In genomic region chr11:105151226-105152016, GRCm38 (mm10) we compare ENCODE assay signal across 8 mouse cellular contexts. TPM values are rescaled to one million over a fixed set of nuclear protein-coding genes. Genes with fewer than 3 reads are reported as not detected.
DNase-seq lines count a peak whose midpoint lies in the region; ATAC-seq and TF ChIP-seq lines count a peak whose summit lies in the region.

No protein-coding gene starts in this region.

- intact Hi-C loops in heart, adult 2 months (cut with DNase I): no loop called here

- H3K9ac ChIP-seq in heart, adult 2 months (ENCODE audit: low read depth, low read length): no peak overlapping the region

- H3K79me2 ChIP-seq in heart, adult 2 months (replicated peaks; ENCODE audit: control insufficient read depth, insufficient read depth, low read length): no peaks in the 10 kb centered on the region

- H3K9me3 ChIP-seq in heart, embryonic 10.5 days: no peaks in the 10 kb centered on the region

- peaks cover 36% of the 10 kb centered on the region for H3K4me1 ChIP-seq in heart, embryonic 10.5 days
- no peaks in the 10 kb centered on the region for H3K4me1 ChIP-seq in heart, adult 2 months (ENCODE audit: control insufficient read depth, insufficient read depth, low read length)
- no peaks in the 10 kb centered on the region for H3K4me1 ChIP-seq in bone marrow, adult 2 months (ENCODE audit: control insufficient read depth, insufficient read depth, low read length)

- TF ChIP-seq POLR2A in heart, adult 2 months (IDR thresholded peaks at IDR 0.05; ENCODE audit: insufficient read depth, low read depth, low read length): no peak
- TF ChIP-seq POLR2A in bone marrow, adult 2 months (IDR thresholded peaks at IDR 0.05; ENCODE audit: borderline replicate concordance, control insufficient read depth, low read depth, low read length): no peak

- TF ChIP-seq EP300 in heart, adult 2 months (IDR thresholded peaks at IDR 0.05; ENCODE audit: insufficient read depth, low read depth, low read length): no peak

- 21% methylated on average over 19 of the region's 19 CpGs for WGBS in heart, embryonic 10.5 days
- WGBS in heart, adult 2 months: 25% methylated on average over 19 of the region's 19 CpGs
- 6% methylated on average over 19 of the region's 19 CpGs for WGBS in bone marrow, adult 2 months

- no peak for ATAC-seq in erythroid progenitor cell, adult 5-6 weeks (replicated peaks; ENCODE audit: low FRiP score, poor library complexity, severe bottlenecking)

- no peaks in the 10 kb centered on the region for H3K36me3 ChIP-seq in heart, embryonic 10.5 days
- no peaks in the 10 kb centered on the region for H3K36me3 ChIP-seq in heart, adult 2 months (ENCODE audit: control insufficient read depth, insufficient read depth, low read length)

- no peaks in the 10 kb centered on the region for H3K27me3 ChIP-seq in heart, embryonic 10.5 days (ENCODE audit: insufficient read depth, poor library complexity, severe bottlenecking)
- no peaks in the 10 kb centered on the region for H3K27me3 ChIP-seq in heart, adult 2 months (ENCODE audit: control insufficient read depth, insufficient read depth, low read length)

- peak overlapping the region; percentile 24; the same call in 1 of the 2 replicates for H3K4me3 ChIP-seq in heart, embryonic 10.5 days
- H3K4me3 ChIP-seq in heart, adult 2 months: no peak overlapping the region
- H3K4me3 ChIP-seq in bone marrow, adult 2 months (replicated peaks; ENCODE audit: control insufficient read depth, low read depth, low read length): no peak overlapping the region

- peak overlapping the region; percentile 22; the same call in 1 of the 2 replicates for H3K27ac ChIP-seq in heart, embryonic 10.5 days
- H3K27ac ChIP-seq in heart, adult 2 months: no peak overlapping the region
- peak overlapping the region; percentile 45; the same call in 1 of the 2 replicates for H3K27ac ChIP-seq in bone marrow, adult 2 months (ENCODE audit: control insufficient read depth, insufficient read depth, low read depth, low read length, poor library complexity)

- no peak for DNase-seq in heart, embryonic 10.5 days (ENCODE audit: low spot score)
- no peak for DNase-seq in heart, adult 2 months
- DNase-seq in induced T-regulatory cell, adult 2 months (ENCODE audit: low read depth): peak; percentile 47
- peak; percentile 38 for DNase-seq in retina, adult 2 months (ENCODE audit: low read depth, low spot score)
- no peak for DNase-seq in urinary bladder, postnatal 25 days (ENCODE audit: low spot score)
- DNase-seq in cerebellum, adult 9-11 months: no peak

- TF ChIP-seq CTCF in heart, adult 2 months (IDR thresholded peaks at IDR 0.05): no peak
- no peak for TF ChIP-seq CTCF in bone marrow, adult 2 months (IDR thresholded peaks at IDR 0.05; ENCODE audit: control insufficient read depth, insufficient read depth, low read length)

RNA-seq across cellular contexts. Expression of gene Gm10842, which starts 4.7 kb away (rescaled TPM):
- polyA plus RNA-seq in heart, embryonic 10.5 days (2016; fragmentation: Nextera tagmentation; extraction: Ambion mirVana): not detected in 2 replicates
- not detected for total RNA-seq in heart, adult 2 months (2021)
- polyA plus RNA-seq in heart, adult 2 months (2012; rRNA removed): not detected in 2 replicates
- not detected in 2 replicates for polyA plus RNA-seq in bone marrow, adult 2 months (2011; ENCODE audit: insufficient read depth, insufficient read length, low replicate concordance, missing spikeins)
- total RNA-seq in erythroid progenitor cell, adult 5-6 weeks (2015; ENCODE audit: low replicate concordance): not detected in 2 replicates
- total RNA-seq in erythroid progenitor cell, adult 5-6 weeks (2017; ENCODE audit: low replicate concordance): not detected in 2 replicates

RNA-seq across cellular contexts. Expression of gene Mettl2, which starts 25.2 kb away (rescaled TPM):
- polyA plus RNA-seq in heart, embryonic 10.5 days (2016; fragmentation: Nextera tagmentation; extraction: Ambion mirVana): 30.8 and 42.5 TPM in 2 replicates
- 10 to 100 TPM; 10.1 to 12.8 TPM for total RNA-seq in heart, adult 2 months (2021)
- polyA plus RNA-seq in heart, adult 2 months (2012; rRNA removed): 9.0 and 14.7 TPM in 2 replicates
- 3.3 and 4.5 TPM in 2 replicates for polyA plus RNA-seq in bone marrow, adult 2 months (2011; ENCODE audit: insufficient read depth, insufficient read length, low replicate concordance, missing spikeins)
- total RNA-seq in erythroid progenitor cell, adult 5-6 weeks (2015; ENCODE audit: low replicate concordance): 2.9 TPM in 1 of 2 replicates, not detected in the other
- total RNA-seq in erythroid progenitor cell, adult 5-6 weeks (2017; ENCODE audit: low replicate concordance): 1.7 and 7.1 TPM in 2 replicates

RNA-seq across cellular contexts. Expression of gene Tlk2, which starts 27.2 kb away (rescaled TPM):
- polyA plus RNA-seq in heart, embryonic 10.5 days (2016; fragmentation: Nextera tagmentation; extraction: Ambion mirVana): 14.7 and 18.3 TPM in 2 replicates
- total RNA-seq in heart, adult 2 months (2021): 10 to 100 TPM; 35.9 to 41.9 TPM
- polyA plus RNA-seq in heart, adult 2 months (2012; rRNA removed): 11.5 and 20.2 TPM in 2 replicates
- polyA plus RNA-seq in bone marrow, adult 2 months (2011; ENCODE audit: insufficient read depth, insufficient read length, low replicate concordance, missing spikeins): 25.7 and 33.3 TPM in 2 replicates
- 33.9 and 55.3 TPM in 2 replicates for total RNA-seq in erythroid progenitor cell, adult 5-6 weeks (2015; ENCODE audit: low replicate concordance)
- total RNA-seq in erythroid progenitor cell, adult 5-6 weeks (2017; ENCODE audit: low replicate concordance): 67.9 and 85.7 TPM in 2 replicates

Comparison
In these comparisons a context has a peak if more than half of its experiments do, and no peak if none do; other contexts are left out.
1. DNase-seq: peak in induced T-regulatory cell, adult 2 months (single experiment) and retina, adult 2 months (single experiment); none in heart, embryonic 10.5 days (single experiment), heart, adult 2 months (0 of 2), urinary bladder, postnatal 25 days (single experiment) and cerebellum, adult 9-11 months (single experiment).